Mouse (Mus musculus): Measurements from ENCODE around the gene Olfr283.

DNA sequence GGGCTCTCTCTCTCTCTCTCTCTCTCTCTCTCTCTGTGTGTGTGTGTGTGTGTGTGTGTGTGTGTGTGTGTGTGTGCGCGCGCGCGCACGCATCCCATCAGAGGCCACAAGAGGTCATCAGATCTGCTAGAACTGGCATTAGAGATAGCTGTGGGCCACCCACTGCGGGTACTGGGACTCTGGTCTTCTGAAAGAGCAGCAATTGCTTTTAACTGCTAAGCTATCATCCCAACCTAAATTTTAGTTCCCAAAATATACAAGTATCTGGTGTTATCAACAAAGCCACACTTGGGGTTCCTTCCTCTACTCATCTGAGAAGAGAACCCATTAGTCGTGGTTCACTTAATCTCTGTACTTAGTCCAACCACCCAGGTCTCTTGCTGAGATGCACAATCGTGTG, 29.5 kb upstream of the Olfr283 start:
- TF ChIP-seq CTCF (conservative IDR thresholded peaks at IDR 0.05; ENCODE audit: insufficient read depth, insufficient read length, low read depth, low read length) (no peak), POLR2A (IDR thresholded peaks at IDR 0.05; ENCODE audit: low read depth, low read length) (no peak)
